In the genomic region with DNA sequence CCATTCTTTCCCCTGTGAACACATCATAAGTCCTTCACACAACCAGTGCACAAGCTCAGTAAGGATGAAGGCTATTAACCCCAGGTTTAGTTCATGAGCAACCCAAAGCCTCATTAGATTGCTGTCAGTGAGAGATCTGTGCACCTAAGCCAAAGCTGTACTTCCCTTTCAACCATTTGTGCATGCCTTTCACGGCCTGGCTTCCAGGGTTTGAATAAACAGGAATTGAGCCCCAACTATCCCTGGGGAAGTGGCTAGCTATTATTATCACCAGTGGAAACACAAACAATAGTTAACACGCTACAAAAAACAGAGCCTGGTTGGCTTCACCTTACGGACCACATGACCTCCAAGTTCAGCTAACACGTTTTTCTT, we compare ENCODE assay signal across 10 mouse cellular contexts.
A peak's percentile ranks its signal among the peaks of the same experiment; 100 is the strongest.
DNase-seq lines count a peak whose midpoint lies in the region; ATAC-seq lines count a peak whose summit lies in the region.
"Had no signal": no experiment of that assay in that cellular context is flagged by ENCODE, and none has a peak within 500 bp of the region (broad histone marks: within the 10 kb centered on the region; RNA-seq: fewer than 3 reads in every experiment).

No protein-coding gene starts in this region.

- H3K4me2 ChIP-seq in lung, embryonic 16.5 days (ENCODE audit: low read depth, low read length), result no peak overlapping the region

- H3K27me3 ChIP-seq in lung, embryonic 16.5 days (ENCODE audit: control insufficient read depth, insufficient read depth, low read depth, low read length), result peaks cover 2% of the 10 kb centered on the region

- no peaks in the 10 kb centered on the region for H3K9me3 ChIP-seq in lung, embryonic 16.5 days (ENCODE audit: control insufficient read depth, low read length)

- no peak overlapping the region for H3K4me3 ChIP-seq in lung, embryonic 16.5 days (ENCODE audit: low read length)
- H3K4me3 ChIP-seq: myocyte had no signal

- H3K4me1 ChIP-seq in lung, embryonic 16.5 days (replicated peaks; ENCODE audit: control insufficient read depth, insufficient read depth, low read length), result no peaks in the 10 kb centered on the region

- WGBS in lung, embryonic 16.5 days, result 54% methylated on average over 4 of the region's 4 CpGs

- DNase-seq in heart, adult 11 months, result peak; percentile 96
- no peak for DNase-seq in heart, postnatal 36 days
- no peak for DNase-seq in lung, postnatal 36 days
- DNase-seq in heart, adult 8-10 months (ENCODE audit: low spot score), result peak; percentile 49
- no peak for DNase-seq in right cerebral cortex, adult 2 months (ENCODE audit: low spot score in 2 of 2)
- no peak for DNase-seq in frontal cortex, postnatal 36 days (ENCODE audit: low spot score in 2 of 2)
- DNase-seq: cerebellum, postnatal 25 days had no signal

- ATAC-seq in lung, embryonic 16.5 days (ENCODE audit: low read depth), result no peak
- ATAC-seq in megakaryocyte, adult 5-6 weeks (ENCODE audit: poor library complexity, severe bottlenecking), result peak; percentile 9; the same call in 1 of the 2 replicates

- H3K27ac ChIP-seq in lung, embryonic 16.5 days (ENCODE audit: low read length), result peak overlapping the region; percentile 71

- intact Hi-C loops in heart, postnatal 36 days (cut with DNase I), result loop anchor here (2.0 to 10.0 kb wide), 2 partner anchors 101 to 443 kb away; a partner anchor contains a TSS

- no peak overlapping the region for H3K9ac ChIP-seq in lung, embryonic 16.5 days (ENCODE audit: low read length)

- no peaks in the 10 kb centered on the region for H3K36me3 ChIP-seq in lung, embryonic 16.5 days (ENCODE audit: control insufficient read depth, insufficient read depth, low read length)

Comparison
In these comparisons a context has a peak if more than half of its experiments do, and no peak if none do; other contexts are left out.
1. DNase-seq: peak in heart, adult 11 months (single experiment) and heart, adult 8-10 months (single experiment); none in heart, postnatal 36 days (0 of 2), lung, postnatal 36 days (single experiment), right cerebral cortex, adult 2 months (0 of 2) and frontal cortex, postnatal 36 days (0 of 2).